Mouse (Mus musculus): ENCODE results near the gene Tstd2.

DNA sequence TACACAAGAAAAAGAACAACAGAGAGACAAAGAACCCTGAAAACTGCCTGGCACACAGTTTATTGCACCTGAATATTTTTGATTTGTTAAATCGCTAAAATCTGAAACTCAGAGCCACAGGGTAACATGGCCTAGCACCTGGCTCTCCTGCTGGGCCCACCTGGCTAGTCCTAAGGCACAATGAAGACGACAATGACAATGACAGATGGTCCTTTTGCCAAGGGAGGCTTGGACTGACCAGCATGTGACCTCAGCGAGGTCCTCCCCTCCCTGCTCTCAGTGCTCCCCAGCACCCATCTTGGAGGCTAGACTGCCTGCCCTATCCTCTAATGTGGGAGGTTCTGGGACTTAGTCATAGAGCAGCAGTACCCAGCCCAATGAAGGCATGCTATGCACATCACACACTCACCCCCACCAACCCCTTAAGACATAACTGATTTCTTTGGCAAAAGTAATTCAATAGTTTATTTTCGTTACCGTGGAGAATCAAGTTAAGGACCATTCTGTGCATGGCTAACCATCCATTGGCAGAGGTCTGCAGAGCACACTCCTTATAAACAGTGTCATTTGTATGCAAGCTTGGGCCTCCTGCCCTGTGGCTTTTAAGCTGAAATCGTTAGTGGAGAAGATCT is 68.5 kb downstream of the Tstd2 start:
- TF ChIP-seq CTCF (IDR thresholded peaks at IDR 0.05; ENCODE audit: extremely low read depth, insufficient read length, insufficient replicate concordance, low read depth, low read length) = no peak
- no peak for TF ChIP-seq POLR2A (IDR thresholded peaks at IDR 0.05; ENCODE audit: low read depth, low read length)
